Mouse (Mus musculus) skeletal muscle tissue, adult 2 months (tissue): ENCODE data around the gene Sh3pxd2a.

ENCODE experiments used
- DNase-seq: peaks from one replicate; pipeline ENCODE4 v3.0.0-alpha.2; 2012; ENCODE audit warnings: low read depth, low spot score

The Sh3pxd2a gene

GRCm38 (mm10) chr19:47210432-47210831 lies 253.8 kb downstream of the Sh3pxd2a start:
- no peak for DNase-seq
